Mouse (Mus musculus) megakaryocyte-erythroid progenitor cell, adult 5-6 weeks (primary cell): ENCODE measurements around the gene Sos1. TPM values are rescaled to one million over a fixed set of nuclear protein-coding genes. Genes with fewer than 3 reads are reported as not detected.

Source experiments
- ATAC-seq: replicated peaks from 2 replicates; pipeline ENCODE4 v1.8.0; 2016; ENCODE audit warnings: mild to moderate bottlenecking, inconsistent platforms; ENCODE audit not compliant: severe bottlenecking, poor library complexity, low FRiP score, low TSS enrichment
- total RNA-seq, 2 experiments: library from RNA; stranded (forward) in 1 of 2; stranded (reverse) in 1 of 2; fragments of 200-1000, 215-1000 nt in 1 of 2; fragments of >200 nt in 1 of 2; fragmentation: Nextera tagmentation in 1 of 2; gene quantifications; 2 replicates each; pipeline ENCODE4 v1.2.3; 2014 to 2017

The Sos1 gene
- total RNA-seq (2014; fragmentation: Nextera tagmentation): 25.0 and 31.3 TPM in 2 replicates
- total RNA-seq (2017): 16.2 and 17.4 TPM in 2 replicates

DNA sequence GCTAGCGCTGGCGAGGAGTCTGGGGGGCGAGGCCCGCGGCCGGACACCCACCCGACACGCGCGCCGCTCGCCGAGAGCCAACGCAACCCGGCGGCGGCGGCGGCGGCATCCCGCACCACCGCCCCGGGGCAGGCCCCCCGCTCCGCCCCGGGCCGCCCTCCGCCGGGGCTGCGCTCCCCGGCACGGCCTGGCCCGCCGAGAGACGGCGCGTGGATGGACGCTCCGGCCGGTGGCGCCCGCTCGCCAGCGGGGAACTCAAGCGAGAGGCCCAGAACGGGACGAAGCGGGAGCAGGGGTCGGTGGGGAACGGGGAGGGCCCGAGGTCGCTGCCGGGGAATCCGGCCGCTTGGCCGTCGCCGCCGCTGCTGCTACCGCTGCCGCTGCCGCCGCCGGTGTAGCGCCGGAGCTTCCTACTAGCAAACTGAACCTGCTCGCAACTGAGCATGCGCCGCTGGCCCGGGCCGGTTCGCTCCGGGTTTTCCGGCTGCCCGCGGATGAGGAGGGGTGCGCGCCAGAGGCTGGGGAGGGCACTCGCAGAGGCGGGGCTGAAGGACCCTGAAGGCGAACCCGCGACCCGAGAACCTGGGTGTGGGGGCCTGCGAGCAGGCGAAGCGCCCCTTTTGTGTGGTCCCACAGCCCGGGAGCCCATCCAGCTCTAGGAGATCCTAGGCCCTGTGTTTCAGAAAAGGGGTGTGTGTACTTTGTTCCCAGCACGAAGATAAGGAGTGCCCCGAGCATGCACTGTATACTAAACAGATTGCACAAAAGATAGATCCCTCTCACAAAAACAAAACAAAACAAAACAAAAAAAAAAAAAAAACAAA, at the start of gene Sos1:
Sos1 (minus strand) TSS at position 423 of the 824 bp plus-strand sequence.
- ATAC-seq: peak; percentile 46

DNA sequence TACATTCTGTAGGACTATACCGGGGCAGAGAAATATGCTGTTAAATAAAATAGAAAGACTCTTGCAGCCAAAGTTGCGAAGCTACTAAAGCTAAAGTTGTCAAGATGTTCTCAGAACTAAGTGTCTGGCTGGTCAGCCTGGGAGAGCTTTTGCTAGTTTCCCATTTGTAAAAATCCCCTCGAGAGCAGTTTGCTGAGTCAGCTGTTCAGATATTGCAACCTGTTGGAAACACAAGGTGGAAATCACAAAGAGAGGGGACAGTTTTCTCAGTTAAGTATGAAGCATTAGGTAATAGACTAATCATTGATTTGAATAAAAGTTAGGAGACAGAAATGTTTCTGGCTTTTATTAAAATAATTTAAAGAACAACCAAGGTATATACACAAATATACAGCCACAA, 43.0 kb upstream of the Sos1 start:
- ATAC-seq: no peak

DNA sequence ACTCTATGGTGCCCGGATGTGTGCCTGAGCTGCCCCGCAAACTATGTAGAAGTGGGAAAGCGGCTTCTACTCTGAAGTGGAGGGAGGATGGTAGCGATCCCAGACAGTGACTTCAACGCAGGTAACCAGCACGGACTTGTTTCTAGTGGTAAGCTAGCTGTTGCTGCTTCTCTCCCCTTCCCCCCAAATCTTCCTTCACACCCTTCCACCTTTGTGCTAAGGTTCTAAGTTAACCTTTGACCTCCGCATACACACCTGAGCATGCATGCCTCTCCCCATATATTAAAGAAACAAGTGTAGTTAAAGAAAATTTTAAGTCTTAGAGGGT, 41.9 kb upstream of the Sos1 start:
- ATAC-seq: no peak

DNA sequence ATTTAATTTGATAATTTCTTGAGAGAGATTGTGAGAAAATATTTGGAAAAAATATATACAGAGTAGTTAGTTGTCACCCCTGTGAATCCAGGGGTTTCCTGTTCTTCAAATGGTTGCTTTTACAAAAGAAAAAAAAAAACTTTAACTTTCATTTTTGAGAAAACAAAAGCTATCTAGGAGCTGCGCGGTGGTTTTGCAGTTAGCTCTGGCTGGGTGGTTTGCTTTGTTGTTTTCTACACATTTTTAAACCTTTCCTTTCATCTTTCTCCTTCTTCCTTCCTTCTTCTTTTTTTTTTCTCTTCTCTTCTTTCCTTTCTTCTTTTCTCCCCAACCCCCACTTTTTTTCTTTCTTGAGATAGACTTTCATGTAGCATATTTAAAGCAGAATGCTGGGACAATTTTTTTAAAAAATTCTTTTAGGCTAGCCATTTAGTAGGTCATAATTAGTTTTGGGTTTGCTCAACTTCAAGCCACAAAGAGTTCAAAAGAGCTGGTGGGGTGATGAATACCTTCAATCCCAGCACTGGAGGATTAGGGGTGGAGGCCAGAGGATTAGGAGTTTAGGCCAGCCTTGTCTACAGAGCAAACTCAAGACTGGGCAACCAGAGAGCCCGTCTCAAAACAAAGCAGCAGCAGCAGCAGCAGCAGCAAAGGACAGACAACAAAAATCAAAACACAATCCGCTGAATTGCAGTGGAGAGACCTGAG, 41.4 kb upstream of the Sos1 start:
- no peak for ATAC-seq

DNA sequence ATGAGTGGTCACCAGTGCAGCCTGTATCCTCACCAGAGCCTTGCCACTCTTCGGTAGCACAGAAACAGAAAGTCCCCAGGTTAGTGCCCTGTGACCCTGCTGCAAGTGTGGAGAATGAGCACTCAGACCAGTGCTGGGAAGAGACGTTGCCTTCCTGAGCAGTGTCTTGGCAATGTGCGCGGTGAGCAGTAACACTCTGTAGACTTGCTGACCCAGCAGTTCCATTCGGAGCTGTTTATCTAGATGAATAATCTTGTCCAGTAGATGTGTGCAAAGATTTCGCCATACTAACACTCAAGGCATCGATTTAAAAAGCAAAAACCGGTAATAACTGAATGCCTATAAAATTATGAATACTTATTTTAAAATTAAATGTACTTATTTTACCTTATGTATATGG, 40.3 kb upstream of the Sos1 start:
- 0 out of 2 replicates have a peak, but pooled peaks have one; percentile 17 for ATAC-seq

DNA sequence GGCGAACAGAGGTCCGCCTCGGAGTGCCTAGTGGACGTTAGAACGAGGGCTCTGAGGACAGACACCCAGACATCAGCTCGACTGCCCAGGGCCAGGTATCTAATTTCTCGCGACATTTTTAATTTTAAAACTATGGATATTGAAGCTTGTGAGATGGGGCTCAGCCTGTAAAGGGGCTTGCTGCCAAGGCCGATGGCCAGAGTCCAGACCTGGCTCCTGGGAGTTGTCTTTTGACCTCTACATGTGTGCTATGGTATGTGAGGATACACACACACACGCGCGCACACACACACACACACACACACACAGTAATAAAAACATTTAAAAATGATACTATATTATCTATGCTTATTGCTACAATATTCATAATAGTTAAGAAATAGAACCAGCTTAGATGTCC, 38.6 kb upstream of the Sos1 start:
- ATAC-seq: no peak

DNA sequence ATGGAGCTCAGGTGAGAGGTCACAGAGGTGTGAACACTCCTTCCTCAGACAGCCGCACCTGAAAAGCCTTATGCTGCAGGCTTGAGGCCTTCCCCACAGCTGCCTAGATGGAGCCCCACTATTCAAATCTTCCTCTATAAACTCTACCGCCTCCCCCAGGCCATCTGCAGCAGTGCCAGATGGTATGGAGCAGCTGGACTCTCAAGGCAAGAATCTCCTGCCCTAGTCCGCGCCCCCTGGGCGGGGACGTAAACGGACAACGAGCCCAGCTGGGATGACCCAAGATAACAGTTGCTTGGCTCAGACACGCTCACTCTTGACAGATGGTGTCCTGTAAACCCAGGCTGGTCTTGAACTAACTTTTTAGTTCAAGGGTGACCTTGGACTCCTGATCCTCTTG, 37.0 kb upstream of the Sos1 start:
- ATAC-seq: peak; percentile 52

DNA sequence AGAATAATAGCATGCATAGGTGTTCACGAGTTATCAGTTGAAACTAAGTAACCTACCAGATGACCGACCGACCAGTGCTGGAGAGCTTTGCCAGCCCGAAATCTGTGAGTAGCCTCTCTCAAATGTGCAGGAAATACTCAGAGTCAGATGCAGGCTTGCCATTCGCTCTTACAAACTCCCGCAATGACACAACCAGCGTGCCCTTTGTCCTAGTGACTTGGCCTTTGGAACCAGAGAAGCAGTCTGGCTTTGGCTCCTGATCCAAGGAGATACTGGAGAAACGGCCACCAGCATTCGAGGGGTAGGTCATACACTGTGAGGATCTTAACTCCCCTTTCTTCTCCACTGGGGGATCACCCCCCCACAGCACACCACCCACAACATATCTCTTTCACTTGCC, 35.7 kb upstream of the Sos1 start:
- no peak for ATAC-seq

DNA sequence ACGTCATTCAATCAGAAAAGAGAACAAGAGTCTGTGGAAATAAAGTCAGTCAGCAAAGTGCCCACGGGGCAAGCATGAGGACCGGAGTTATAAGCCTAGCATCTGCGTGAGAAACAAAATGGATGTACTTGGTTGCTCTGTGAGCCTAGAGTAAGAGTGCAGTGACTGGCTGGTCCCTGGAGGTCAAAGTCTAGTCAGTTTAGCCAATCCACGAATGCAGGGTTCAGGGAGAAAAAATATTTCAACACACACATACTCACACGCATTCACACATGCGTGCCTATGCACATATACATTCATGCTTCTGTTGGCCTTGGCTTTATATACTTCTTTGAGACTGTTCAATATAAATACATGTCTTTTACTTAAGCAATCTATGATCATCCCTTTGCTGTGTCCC, 35.3 kb upstream of the Sos1 start:
- ATAC-seq: no peak

DNA sequence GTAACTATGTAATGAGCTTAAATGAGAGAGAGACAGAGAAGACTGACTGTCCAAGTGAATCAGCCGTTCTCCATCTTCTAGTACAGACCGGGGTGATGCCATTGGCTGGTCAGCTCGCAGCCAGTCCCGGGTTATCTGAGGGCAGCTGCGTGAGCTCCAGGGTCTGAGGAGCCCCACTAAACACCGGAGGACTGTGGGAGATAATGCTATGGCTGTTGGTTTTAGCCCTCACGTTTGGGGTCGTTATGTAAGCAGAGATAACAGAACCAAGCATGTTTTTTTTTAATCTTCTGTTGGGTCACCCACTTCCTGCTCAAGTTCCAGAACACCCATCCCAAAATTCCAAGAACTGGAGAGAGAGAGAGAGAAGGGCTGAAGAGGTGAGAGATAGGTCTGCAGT, 33.5 kb upstream of the Sos1 start:
- ATAC-seq: peak; percentile 80

DNA sequence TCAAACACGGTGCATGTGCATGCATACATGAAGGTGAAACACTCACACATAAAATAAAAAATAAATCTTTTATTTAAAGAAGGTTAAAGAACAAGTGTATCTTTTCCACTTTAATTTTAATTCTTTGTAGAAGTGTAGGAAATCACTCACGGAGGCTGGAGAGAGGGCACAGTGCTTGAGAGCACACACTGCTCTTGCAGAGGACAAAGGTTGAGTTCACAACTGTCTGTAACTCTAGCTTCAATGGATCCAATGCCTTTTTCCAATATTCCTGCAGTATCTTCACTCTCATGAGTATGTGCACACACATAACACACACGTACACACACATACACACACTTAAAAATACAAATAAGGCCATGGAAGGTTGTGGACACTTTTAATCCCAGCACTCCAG, 30.2 kb upstream of the Sos1 start:
- no peak for ATAC-seq

DNA sequence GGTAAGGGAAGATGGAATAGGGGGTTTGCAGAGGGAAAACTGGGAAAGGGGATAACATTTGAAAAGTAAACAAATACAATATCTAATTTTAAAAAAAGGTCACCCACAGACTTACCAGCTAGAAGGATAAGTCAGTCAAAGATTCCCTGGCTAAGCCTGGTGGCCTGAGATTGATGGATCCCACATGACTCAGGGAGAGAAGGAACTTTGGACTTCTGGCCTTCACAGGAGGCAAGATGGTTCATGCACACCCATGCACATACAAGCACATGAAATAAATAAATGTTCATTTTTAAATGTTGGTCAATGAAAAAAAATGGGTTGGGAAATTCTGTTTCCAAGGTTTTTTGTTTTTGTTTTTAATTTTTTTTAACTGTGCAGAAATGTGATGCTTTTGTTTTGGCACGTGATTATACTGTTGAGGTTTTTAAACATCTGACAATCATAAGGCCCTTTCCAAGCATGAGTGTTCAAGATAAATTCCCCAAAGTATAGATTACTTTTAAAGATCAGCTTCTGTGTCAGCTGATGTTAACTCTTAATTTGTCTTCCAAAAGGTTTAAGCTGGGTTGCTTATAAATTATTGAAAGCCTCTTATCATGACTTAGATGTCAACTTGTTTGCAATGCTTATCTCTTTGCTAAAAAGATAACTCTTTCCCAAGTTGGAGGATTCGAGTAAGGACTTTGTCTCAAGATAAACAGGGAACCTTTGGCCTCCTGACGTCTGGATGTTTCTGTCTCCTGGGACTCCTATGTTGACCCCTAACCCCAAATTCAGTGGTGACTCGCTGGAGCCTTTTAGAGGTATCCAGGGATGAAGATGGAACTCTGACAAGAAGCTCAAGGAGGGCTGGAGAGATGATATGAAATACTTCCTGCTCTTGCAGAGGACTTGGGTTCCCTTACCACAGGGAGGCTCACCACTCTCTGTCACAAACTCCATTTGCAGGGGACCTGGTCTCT, 29.5 kb upstream of the Sos1 start:
- no peak for ATAC-seq

DNA sequence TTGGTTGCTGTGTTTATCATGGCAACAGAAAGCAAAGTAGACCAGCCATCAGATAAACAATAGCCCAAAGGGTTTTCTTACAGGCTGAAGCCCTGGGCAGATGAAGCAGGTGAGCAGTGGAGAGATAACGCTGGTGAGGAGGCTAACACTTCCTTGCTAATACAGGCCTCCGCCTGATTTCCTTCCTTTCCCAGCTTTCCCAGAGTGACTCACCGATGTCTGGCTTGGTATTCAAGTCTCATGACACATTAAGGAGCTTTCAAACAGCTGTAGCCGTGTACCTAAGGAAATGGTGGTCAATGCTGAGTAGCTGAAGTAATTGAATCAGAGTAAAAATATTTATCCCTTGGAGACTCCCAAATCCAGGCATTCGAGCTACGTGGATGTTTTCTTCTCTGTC, 25.5 kb upstream of the Sos1 start:
- no peak; the same call in 1 of the 2 replicates for ATAC-seq

DNA sequence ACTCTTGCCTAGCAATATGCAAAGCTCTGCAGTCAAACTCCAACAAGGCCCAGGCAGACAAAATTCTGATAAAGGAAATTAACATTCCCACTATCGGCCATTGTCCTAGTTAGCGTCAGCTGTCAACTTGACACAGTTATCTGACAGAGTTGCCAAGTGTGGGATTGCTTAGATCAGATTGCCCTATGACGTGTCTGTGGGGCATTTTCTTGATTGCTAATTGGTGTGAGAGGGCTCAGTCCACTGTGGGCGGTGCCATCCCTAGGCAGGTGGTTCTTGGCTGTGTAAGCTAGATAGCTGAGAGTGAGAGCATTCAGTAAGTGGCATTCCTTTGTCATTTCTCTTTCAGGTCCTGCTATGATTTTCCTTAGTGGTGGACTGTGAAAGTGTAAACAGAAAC, 25.1 kb upstream of the Sos1 start:
- ATAC-seq: peak; percentile 45

DNA sequence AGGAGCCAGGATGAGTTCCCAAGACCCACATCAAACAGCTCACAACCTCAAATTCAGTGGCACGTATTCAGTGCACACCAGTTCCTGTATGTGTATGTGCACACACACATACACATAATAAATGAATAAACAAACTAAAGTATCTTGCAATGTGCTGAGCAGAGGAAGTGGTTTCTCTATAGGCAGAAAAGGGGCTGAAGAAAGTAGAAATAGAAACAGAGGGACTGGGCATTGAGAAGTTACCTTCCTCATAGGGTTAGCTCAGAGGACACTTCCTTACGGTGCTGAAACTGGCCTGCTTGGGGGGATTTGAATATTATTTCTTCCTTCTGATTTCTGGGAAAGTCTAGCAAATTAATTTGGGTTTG, 21.5 kb upstream of the Sos1 start:
- ATAC-seq: no peak

DNA sequence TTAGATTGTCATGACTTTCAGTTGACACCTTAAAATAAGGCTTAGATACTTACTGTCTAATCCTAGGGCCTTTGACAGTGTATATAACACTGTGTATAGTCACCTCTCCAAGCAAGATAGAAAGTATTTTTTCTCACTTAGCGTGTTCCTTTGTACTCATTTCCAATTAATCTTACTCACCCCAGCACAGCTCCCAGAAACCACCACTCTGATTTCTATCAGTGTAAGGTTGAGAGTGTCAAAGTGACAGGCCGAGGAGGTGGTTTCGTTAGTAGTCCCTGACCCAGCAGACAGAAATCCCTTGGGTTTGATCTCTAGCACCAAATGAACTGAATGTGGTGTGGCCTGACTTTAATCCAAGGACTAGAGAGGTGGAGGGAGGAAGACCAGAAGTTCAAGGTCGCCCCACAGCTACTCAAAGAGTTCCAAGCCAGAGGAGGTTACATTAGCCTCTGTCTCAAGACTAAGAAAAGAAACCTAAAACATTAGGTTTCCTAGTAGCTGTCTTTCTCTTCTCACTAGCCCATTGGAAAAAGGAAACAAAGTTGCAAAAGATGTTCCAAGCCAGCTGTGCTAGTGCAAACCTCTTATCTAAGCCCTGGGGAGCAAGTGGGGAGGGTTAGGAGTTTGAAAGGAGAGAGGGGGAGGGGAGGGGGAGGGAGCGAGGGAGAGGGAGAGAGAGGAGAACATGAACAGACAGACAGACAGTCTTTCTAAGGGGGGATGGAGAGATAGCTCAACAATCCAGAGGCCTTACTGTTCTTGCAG, 21.0 kb upstream of the Sos1 start:
- peak; percentile 48 for ATAC-seq

DNA sequence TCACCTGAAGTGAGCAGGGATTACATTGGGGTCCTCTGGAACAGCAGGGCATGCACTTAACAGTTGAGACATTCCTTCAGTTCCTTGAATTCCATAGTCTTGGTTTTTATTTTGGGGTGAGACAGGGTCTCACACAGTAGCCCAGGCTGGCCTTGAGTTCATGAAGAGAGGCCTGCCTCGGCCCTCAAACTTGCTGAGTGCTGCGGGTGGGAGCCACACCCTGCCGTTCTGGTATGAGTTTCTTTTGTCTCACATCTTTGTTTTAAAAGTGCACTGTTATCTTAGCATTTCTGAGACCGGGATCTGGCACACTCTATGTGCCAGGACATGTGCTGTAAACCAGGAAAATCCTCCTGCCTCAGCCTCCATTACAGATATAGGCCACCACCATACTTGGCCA, 19.8 kb upstream of the Sos1 start:
- ATAC-seq: no peak

DNA sequence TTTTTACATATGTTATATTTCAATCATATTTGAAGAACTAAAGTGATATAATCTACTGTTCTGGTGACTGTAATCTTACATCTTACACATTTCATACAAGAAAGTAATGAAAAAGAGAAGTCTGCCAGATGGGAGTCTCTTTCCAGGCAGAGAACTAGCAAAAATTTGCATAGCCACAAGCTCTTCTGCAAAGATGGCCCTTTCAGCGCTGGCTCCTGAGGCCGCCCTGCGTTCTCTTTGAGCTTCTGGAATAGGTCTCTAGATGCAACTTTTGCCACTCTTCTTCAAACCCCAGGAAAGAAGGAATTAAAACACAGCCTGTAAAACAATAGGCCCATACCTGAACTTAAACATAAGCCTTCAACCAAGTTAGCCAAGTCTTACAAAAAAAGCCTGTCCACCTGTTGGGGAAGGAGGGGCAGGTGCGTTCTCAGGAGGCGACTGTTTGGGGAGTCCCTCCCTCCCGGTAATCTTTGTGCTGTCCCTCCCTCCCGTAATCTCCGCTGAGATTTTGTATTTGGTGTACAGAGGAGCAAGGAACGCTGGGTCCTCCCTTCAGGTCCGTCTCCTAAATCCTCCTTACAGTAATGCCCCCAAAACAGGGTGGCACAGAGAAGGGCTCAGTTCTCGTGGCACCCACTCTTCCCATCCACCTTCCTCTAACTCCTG, 18.5 kb upstream of the Sos1 start:
- ATAC-seq: no peak

DNA sequence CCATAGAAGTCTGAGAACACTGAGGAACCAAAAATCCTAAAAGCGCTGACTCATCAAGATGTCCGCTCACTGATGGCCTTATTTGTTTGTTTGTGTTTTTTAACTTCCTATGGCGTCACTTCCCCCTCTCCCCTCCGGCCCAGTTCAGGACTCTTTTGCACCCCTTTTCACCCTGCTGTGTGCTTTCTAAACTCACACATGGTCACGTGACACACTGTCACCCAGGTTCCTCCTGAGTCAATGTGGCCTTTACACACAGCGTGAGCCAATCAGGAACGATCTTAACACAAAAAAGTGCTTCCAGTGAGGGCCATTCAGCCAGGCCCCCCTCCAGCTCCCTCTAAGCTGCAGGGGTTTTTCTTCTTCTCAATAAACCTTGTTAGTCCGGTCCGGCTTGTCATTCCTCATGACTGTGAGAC, 16.9 kb upstream of the Sos1 start:
- no peak for ATAC-seq
